Mouse (Mus musculus) NIH3T3 (cell line): ENCODE results near the gene Olfr263.
"Not testable (repeated sequence)": the region's sequence is repeated elsewhere in the genome, so short reads cannot be mapped to it uniquely, and the experiment has no call there.

ENCODE experiments used
- DNase-seq: peaks from one replicate; pipeline ENCODE4 v3.0.0-alpha.2; 2012; ENCODE audit warnings: low read depth

Gene Olfr263

GRCm38 (mm10) chr13:21129339-21129738 lies at the start of gene Olfr263:
Gene Olfr263, plus strand, starts transcription at chr13:21129639.
- DNase-seq: not testable (repeated sequence)

- DNase-seq: no peak
Observed at GRCm38 (mm10) chr13:21082686-21083085, 46.8 kb upstream of the Olfr263 start.

- DNase-seq: no peak
Observed at GRCm38 (mm10) chr13:21109759-21110158, 19.7 kb upstream of the Olfr263 start.

DNA sequence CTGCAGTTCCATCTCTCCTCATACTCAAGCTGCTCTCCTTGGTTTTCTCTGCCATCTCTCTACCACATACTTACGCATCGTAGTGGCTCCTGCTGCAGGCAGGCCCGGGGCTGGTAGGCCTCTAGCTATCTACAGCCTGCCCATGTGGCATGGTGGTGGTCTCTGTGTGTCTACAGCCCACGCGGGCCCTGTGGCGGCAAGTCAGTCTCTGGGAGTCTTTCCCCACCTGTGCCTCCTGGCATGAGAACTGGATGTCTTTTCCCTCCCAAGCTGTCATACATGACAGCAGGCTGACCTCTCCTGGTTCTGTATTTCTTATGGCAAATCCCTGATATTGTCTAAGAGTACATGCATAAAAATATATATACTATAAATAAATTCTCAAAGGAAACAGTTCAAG lies 19.0 kb upstream of the Olfr263 start:
- no peak for DNase-seq

DNA sequence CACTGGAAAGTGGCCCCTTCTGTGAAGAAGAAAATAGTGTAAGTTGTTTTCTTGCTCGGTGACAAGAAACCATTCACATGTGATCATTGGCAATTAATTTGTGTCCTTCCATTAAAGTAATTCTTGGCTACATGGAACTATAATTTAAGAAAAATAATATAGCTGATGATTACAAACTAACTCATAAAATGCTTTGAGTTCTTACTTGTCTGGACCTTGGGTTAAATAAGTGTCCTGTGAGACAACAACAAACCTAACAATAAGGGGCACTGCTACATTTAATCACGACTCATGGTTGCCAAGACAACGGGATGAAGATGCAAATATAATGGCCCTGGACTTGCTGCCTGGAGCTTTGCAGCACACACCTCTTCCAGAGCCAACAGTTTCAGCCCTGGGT lies 18.3 kb upstream of the Olfr263 start, which contains the start of gene Olfr1369-ps1:
TSS of gene Olfr1369-ps1 (plus strand) at position 301 of the 400 bp plus-strand sequence.
- not testable (repeated sequence) for DNase-seq

DNA sequence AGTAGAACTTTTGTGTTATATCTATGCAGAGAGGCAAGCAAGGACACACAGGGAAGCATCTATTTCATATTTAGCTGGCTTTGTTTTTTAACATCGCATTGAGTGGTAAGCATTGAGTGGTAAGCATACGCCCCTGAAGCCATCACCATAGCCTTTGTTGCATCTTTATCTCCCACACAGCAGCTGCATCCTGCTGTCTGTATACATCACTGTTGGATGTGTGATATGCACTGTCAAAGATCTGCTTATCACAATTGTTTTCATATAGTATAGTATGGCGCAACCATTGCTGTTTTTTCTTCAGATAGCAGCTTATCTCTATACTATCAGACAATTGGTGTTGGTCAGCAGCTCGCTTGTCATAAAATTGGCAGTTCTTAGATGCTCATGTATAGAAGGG lies 15.3 kb upstream of the Olfr263 start:
- no peak for DNase-seq

DNA sequence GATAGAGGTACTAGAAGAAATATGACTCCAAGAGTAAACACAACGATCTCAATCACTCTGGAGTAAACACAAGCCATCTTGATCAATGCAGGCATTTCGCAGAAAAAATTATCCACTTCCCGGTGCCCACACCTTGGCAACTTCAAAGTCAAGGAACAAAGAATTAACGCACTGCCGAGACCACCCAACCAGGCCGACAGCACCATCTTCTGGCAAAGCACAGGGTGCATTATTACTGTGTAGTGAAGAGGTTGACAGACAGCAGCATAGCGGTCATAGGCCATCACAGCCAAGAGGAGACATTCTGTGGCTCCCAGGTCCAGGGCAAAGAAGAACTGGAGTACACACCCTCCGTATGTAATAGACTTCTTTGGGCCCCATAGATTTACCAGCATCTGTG lies 13.0 kb downstream of the Olfr263 start:
- no peak for DNase-seq

DNA sequence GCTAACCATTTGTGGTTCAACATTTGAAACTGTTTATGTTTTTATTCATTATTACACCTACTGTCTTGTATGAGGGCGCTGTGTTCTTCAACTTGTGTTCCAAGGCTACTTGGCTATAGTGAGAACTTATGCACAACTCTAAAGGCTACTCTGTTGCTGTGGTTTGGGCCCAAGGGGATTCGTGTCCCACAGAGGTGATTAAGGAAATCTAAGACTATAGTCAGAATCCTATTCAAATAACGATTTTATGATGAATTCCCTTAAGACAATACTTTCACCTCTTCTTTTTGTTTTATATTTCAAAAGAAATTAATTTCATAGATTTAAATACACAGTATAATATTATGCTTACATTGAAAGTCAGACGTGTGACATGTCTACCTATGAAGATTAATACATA lies 16.3 kb downstream of the Olfr263 start, which contains the start of gene Olfr1368:
TSS of gene Olfr1368 (minus strand) at position 101 of the 400 bp plus-strand sequence.
- DNase-seq: no peak

DNA sequence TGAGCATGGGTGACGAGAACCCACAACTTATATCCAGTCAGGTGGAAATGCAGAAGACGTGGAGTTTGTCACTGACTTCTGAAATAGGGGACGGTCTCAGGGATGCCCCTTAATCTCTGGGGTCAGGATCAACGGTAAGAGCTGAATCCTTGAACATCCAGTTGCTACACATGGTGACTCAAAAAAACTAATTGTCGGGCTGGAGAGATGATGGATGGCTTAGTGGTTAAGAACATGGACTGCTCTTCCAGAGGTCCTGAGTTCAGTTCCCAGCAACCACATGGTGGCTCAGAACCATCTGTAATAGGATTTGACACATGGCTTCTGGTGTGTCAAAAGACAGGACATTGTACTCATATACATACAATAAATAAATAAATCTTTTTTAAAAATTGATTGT lies 26.4 kb downstream of the Olfr263 start:
- DNase-seq: no peak

GRCm38 (mm10) chr13:21158071-21158470 lies 28.6 kb downstream of the Olfr263 start:
- DNase-seq: no peak

DNA sequence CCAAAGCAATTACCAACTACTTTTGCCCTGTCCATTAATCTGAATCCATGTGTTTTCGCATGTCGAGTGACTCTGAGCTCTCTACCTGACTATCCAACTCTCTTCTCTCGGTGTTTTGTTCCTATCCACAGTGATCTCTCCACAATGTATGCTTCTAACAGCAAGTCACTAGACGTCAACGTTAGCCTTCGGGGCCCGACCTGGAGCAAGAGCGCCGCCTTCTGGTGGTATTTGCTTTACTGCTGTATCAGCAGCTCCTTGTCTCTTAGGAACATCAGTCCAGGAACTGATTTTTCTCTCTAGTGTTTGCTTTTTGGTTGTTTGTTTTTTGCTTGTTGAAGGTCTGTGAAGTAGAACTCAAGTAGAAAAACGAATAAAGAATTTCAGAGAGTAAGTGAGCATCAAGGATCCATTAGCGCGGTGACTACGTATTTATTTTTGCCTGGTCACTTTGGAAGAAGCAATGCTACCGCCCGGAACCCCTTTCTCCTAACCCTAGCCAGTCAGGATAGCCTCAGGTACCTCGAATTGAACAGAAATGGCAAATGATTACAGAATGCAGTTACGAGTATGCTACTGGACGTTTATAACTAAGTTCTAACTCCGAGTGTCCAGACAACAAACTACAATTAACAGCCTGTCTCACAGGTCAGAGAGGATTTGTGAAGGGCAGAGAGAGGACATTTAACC lies 29.5 kb downstream of the Olfr263 start:
- peak; percentile 91 for DNase-seq

- no peak for DNase-seq
Observed at GRCm38 (mm10) chr13:21159475-21159819, 30.0 kb downstream of the Olfr263 start.

DNA sequence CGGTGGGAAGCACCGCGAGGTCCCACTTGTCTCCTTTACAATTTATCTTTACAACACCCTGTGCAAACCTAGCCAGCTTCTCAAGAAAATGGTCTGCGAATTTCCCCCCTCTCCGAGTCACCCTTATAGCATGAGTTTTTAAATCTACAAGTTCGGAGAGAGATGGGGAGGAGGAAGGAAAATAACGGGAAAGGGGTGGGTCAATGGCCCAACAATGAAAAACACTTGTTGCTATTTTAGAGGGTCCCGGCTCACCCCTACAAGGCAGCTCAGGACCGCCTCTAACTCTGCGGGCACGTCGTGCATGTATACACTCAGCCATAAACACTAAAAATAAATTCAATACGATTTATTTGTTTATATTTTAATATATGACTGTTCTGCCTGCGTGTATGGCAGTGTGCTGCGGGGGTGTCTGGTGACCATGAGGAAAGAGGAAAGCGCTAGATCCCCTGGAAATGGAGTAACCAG lies 30.6 kb downstream of the Olfr263 start:
- DNase-seq: no peak

- peak; percentile 94 for DNase-seq
Observed at GRCm38 (mm10) chr13:21160657-21161590, 31.5 kb downstream of the Olfr263 start.

DNA sequence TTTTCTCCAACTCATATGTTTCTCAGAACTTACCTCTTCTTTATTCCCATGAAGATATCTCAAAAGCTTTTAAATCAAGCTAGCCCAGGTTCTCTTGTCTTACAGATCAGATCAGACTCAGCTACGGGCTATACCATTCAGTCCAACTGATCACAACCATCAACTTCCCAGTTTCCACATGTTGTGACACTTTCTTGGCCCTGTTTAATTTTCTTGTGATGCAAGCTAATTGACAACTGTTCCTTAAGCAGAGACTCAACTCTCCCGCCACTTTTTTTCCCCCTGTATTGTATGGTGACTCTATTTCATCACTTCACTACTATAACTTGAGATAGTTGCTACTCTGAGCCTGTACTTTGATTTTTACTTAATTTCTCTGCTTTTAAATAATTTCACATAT lies 32.2 kb downstream of the Olfr263 start:
- no peak for DNase-seq

- no peak for DNase-seq
Observed at GRCm38 (mm10) chr13:21162591-21162990, 33.2 kb downstream of the Olfr263 start.

- DNase-seq: peak; percentile 88
Observed at GRCm38 (mm10) chr13:21166936-21167909, 37.8 kb downstream of the Olfr263 start.

DNA sequence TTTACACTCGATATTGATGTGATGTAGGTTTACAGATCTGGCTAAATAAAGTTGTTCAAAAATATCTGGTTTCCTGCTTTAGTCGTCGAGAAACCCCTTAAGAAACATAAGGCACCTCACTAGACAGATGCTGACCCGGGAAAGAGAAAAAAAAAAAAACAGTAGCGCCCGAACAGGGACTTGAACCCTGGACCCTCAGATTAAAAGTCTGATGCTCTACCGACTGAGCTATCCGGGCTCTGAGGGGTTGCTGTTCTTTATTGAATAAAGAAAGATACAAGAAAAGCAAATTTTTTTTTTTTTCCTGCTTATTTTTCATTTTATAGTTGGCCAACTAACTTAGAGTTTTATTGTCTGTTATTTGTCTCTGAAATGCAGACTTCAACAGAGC lies 38.5 kb downstream of the Olfr263 start:
- DNase-seq: peak; percentile 55

GRCm38 (mm10) chr13:21168371-21169011 lies 39.1 kb downstream of the Olfr263 start:
- peak; percentile 22 for DNase-seq

- DNase-seq: no peak
Observed at GRCm38 (mm10) chr13:21169121-21169656, 39.8 kb downstream of the Olfr263 start.
